Mouse (Mus musculus) lung, embryonic 14.5 days (tissue): ENCODE measurements around the gene Fto. TPM values are rescaled to one million over a fixed set of nuclear protein-coding genes. Genes with fewer than 3 reads are reported as not detected.

Experiments
- ATAC-seq: fragments of 200-750 bp; cut with Nextera tagmentation; 2 replicates; pipeline ENCODE4 v1.8.0; 2017; ENCODE audit warnings: mild to moderate bottlenecking, moderate TSS enrichment, moderate library complexity; ENCODE audit not compliant: insufficient read depth
- DNase-seq: peaks from one replicate; pipeline ENCODE4 v3.0.0-alpha.2; 2015
- H3K27ac ChIP-seq: fragments of 300-500 bp; sonication (generic); 2 replicates; pipeline ENCODE4 v1.5.1; 2014; ENCODE audit warnings: low read depth, mild to moderate bottlenecking, moderate library complexity
- H3K27me3 ChIP-seq: fragments of 300-500 bp; sonication (generic); 2 replicates; pipeline ENCODE4 v1.6.1; 2014; ENCODE audit warnings: low read length, control low read depth; ENCODE audit not compliant: insufficient read depth
- H3K36me3 ChIP-seq: fragments of 300-500 bp; sonication (generic); 2 replicates; pipeline ENCODE4 v1.6.1; 2014; ENCODE audit warnings: control low read depth; ENCODE audit not compliant: insufficient read depth
- H3K4me1 ChIP-seq: fragments of 300-500 bp; sonication (generic); 2 replicates; pipeline ENCODE4 v1.6.1; 2014; ENCODE audit warnings: antibody characterized with exemption, control low read depth; ENCODE audit not compliant: insufficient read depth
- H3K4me2 ChIP-seq: fragments of 300-500 bp; sonication (generic); 2 replicates; pipeline ENCODE4 v1.6.1; 2014; ENCODE audit warnings: mild to moderate bottlenecking
- H3K4me3 ChIP-seq: fragments of 300-500 bp; sonication (generic); 2 replicates; pipeline ENCODE4 v1.5.1; 2014; ENCODE audit warnings: low read depth, low read length
- H3K9ac ChIP-seq: fragments of 300-500 bp; sonication (generic); 2 replicates; pipeline ENCODE4 v1.6.1; 2014
- H3K9me3 ChIP-seq: fragments of 300-500 bp; sonication (generic); 2 replicates; pipeline ENCODE4 v1.6.1; 2016; ENCODE audit warnings: low read depth, low read length, control low read depth
- CTCF ChIP-seq: IDR thresholded peaks from 2 replicates; pipeline ENCODE4 v1.5.1; 2016; ENCODE audit warnings: antibody characterized with exemption, low read depth
- WGBS: fragments of 180-500 bp; shearing (Covaris S2); extraction: QIAGEN DNeasy Blood & Tissue Kit; methylation state at CpG from one replicate; pipeline ENCODE4 v1.1.7; 2014; 5-methylcytosine and 5-hydroxymethylcytosine counted together
- polyA plus RNA-seq: library from polyadenylated mRNA; unstranded; fragments of >200 nt; fragmentation: Nextera tagmentation; extraction: Ambion mirVana; gene quantifications from 2 replicates; pipeline ENCODE4 v1.2.1, GENCODE M21; 2014

The Fto gene
- polyA plus RNA-seq, 1 experiment from 2014 or later, result 104 TPM

DNA sequence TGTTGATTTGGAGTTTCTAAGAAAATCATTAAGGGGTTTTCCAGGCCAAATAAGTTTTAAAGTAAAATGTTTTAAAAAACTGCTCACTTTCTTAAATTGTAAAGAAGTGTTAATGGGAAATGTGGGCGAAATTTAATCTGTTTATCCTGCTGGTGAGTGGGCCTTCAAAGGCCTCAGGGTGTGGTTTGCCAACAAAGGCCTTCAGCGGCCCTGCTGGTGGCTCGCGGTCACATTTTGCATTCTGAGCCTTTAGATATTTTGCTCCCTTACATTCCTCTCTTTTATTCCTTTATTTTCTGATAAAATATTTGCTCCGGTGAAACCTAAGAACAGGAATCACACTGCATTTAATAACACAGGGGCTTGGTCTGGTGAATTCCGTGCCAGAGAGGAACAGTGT, 64.0 kb downstream of the Fto start:
- no peak for TF ChIP-seq CTCF
- Histone ChIP-seq H3K9me3 (no peaks in the 10 kb centered on the region), H3K36me3 (no peaks in the 10 kb centered on the region), H3K4me1 (peaks cover 46% of the 10 kb centered on the region), H3K9ac (no peak overlapping the region), H3K4me2 (no peak overlapping the region), H3K27me3 (no peaks in the 10 kb centered on the region), H3K4me3 (no peak overlapping the region), H3K27ac (no peak overlapping the region)
- WGBS, result 63% methylated on average over 6 of the region's 6 CpGs
- DNase-seq (no peak), ATAC-seq (no peak)

DNA sequence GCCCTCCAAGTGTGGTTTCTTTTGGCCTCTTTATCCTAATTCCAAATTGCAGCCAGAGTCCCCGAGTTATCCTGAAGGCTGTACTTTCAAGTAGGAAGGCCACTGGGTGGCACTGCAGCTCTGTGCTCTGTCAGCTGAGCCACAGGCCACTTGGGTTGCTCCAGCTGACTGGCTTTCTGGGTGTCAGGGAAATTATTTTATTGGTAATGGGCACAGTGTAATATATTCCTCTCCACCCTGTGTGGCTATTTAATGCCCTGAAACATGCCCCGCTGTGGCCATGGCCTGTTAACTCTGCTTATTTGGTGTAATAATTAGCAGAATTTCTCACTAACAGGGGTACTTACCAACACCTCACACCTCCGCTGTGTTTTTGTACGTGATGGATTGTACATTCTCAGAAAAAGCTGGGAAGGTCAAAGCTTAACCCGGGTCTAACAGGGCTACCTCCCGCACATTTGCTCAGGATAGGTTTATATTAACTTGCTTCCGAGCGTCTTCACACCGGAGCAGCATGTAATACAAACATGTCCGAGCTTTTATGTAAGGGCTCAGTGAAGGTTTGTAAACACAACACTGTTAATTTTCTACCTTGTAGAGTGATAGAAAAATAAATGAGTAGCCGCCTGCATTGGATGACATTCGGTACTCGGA, 65.6 kb downstream of the Fto start:
- Histone ChIP-seq H3K9ac (no peak overlapping the region), H3K27ac (no peak overlapping the region), H3K4me3 (no peak overlapping the region), H3K4me1 (peaks cover 43% of the 10 kb centered on the region), H3K4me2 (no peak overlapping the region), H3K36me3 (no peaks in the 10 kb centered on the region), H3K9me3 (no peaks in the 10 kb centered on the region), H3K27me3 (no peaks in the 10 kb centered on the region)
- ATAC-seq (peak; percentile 47; the same call in 1 of the 2 replicates), DNase-seq (peak; percentile 93)
- peak; percentile 84 for TF ChIP-seq CTCF
- 31% methylated on average over 13 of the region's 13 CpGs for WGBS

DNA sequence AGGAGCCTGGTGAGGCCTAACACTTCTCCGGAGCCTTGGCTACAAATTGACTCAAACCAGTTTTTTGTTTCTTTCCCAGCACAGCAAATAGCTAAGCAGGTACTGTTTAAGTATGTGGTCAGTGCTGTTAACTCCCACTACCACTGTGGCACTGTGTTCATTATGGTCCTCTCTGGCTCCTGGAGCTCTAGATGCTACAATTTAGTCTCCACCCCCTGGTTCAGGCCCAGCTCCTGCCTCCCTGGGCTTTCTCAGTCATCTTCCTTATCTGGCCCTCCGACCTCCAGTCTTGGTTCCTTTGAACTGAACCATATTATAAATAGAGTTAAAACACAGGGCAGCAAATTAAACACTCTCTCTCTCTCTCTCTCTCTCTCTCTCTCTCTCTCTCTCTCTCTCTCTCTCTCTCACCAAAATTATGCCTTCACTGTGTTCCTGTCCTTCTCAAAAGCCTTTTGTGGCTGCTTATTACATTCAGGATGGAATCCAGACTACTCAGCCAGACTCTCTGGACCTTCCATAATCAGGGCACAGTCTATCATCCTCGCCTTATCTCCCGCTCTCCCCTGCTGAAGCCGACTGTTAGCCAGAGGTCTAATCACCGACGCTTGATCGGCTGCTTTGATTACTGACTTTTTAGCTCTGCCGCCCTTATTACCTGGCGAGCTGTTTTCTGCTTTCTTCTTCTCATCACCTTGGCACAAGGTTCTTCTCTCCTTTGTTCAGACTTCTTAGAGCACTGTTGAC, 67.6 kb downstream of the Fto start:
- Histone ChIP-seq H3K9ac (no peak overlapping the region), H3K27ac (peak overlapping the region; percentile 81)

DNA sequence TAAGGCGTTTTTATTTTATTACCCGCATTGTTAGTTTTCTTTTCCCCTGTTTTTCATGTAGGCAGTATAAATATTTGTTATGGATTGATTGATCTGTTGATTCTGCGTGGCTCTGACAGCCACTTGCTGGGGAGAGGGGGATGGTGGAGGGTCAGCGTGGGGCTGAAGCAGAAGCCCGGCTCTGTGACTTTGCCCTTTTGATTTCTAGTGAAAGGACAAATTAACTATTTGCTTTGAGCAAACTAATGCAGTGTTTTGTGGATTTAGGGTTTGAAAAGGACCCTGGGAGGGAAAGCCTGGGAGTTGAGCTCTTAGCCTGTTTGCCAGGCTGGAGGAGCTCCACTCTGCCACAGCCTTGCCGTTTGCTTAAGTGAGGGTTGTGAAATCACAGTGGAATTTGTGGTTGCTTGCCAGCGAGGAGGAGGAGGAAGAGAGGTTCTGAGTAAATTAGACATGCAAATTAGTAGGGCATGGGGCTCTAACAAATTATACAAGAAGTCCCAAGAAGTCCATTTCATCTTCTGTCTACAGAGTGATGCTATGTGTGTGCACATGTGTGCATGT, 68.3 kb downstream of the Fto start:
- WGBS, result 9% methylated on average over 7 of the region's 7 CpGs
- peak; percentile 84 for DNase-seq
- Histone ChIP-seq H3K9me3 (no peaks in the 10 kb centered on the region), H3K4me3 (no peak overlapping the region), H3K4me2 (peak overlapping the region; percentile 31), H3K27ac (peak overlapping the region; percentile 81), H3K4me1 (peaks cover 32% of the 10 kb centered on the region), H3K36me3 (no peaks in the 10 kb centered on the region), H3K9ac (no peak overlapping the region), H3K27me3 (no peaks in the 10 kb centered on the region)
- ATAC-seq, result peak; percentile 67
- TF ChIP-seq CTCF, result no peak

More for the DNA sequence above, 67.6 kb downstream of the Fto start:
- no peaks in the 10 kb centered on the region for H3K36me3 ChIP-seq
- ATAC-seq (0 out of 2 replicates have a peak, but pooled peaks have one; percentile 15), DNase-seq (peak; percentile 31)
- H3K27me3 ChIP-seq, result no peaks in the 10 kb centered on the region
- H3K4me2 ChIP-seq, result peak overlapping the region; percentile 31
- TF ChIP-seq CTCF, result no peak
- H3K4me1 ChIP-seq, result peaks cover 38% of the 10 kb centered on the region
- no peak overlapping the region for H3K4me3 ChIP-seq
- 19% methylated on average over 10 of the region's 10 CpGs for WGBS
- H3K9me3 ChIP-seq, result no peaks in the 10 kb centered on the region

DNA sequence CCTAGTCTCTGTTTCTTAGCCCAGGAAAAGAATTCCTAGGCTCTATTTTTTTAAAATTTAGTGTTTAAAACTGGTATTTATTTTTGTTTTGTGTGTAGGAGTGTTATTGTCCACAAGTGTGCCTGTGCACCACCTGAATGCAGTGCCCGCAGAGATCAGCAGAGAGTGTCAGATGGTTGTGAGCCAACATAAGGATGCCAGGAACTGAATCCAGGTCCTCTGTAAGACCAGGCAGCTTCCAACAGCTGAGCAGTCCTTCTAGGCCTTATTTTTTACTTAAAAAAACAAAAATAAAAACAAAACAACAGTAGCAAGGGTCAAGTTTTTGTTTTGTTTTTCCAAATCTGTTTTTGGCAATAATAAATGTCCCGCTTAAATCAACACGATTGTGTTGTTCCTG, 69.9 kb downstream of the Fto start:
- no peak overlapping the region for H3K4me2 ChIP-seq
- WGBS, result 76% methylated on average over 3 of the region's 3 CpGs
- TF ChIP-seq CTCF, result no peak
- ATAC-seq (no peak), DNase-seq (no peak)
- peaks cover 22% of the 10 kb centered on the region for H3K4me1 ChIP-seq
- no peaks in the 10 kb centered on the region for H3K27me3 ChIP-seq
- H3K4me3 ChIP-seq, result no peak overlapping the region
- no peaks in the 10 kb centered on the region for H3K9me3 ChIP-seq
- H3K27ac ChIP-seq, result no peak overlapping the region
- H3K9ac ChIP-seq, result no peak overlapping the region
- H3K36me3 ChIP-seq, result no peaks in the 10 kb centered on the region

DNA sequence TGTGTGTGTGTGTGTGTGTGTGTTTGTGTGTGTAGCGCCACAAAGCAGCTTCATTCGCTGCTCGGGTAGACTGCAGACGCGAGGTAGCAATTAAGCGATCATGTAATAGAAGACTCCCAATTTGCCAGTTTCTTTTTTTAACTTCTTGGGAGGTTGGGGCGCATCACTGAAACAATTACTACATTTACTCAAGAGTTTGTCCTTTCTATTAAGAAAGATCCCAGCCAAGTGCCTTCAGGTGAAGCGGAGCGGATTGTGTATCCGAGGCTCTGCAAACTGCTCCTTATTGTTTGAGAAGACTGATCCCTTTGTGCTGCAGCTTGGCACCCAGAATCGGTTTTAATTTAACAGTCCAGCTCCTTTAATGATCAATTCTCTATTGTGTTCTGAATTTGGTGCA, 70.5 kb downstream of the Fto start:
- peak overlapping the region; percentile 63; the same call in 1 of the 2 replicates for H3K27ac ChIP-seq
- peaks cover 22% of the 10 kb centered on the region for H3K4me1 ChIP-seq

DNA sequence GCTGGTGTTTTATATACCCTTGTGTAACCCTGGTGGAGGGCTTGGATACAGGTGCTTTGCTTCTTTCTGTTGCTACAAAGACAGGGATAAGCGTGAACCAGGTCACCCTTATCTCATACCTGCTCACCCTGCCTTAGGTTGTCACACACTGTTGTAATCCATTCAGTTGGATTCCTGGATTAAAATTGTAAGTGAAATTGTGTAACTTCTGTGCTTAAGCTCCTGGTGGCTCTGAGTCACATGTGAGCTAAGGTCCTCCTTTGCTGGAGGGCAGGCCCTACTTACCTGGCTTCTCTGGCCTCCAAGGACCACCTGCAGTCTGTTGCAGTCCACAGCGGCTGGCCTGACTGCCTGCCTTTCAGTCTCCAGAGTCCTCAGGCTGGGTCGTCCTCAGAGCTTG, 71.1 kb downstream of the Fto start:
- Histone ChIP-seq H3K4me2 (no peak overlapping the region), H3K27ac (peak overlapping the region; percentile 63; the same call in 1 of the 2 replicates), H3K4me1 (peaks cover 20% of the 10 kb centered on the region), H3K27me3 (no peaks in the 10 kb centered on the region), H3K9me3 (no peaks in the 10 kb centered on the region), H3K36me3 (no peaks in the 10 kb centered on the region), H3K4me3 (no peak overlapping the region), H3K9ac (no peak overlapping the region)
- WGBS, result 71% methylated on average over 3 of the region's 3 CpGs
- no peak for ATAC-seq
- DNase-seq, result no peak
- TF ChIP-seq CTCF, result no peak

More for the DNA sequence above, 70.5 kb downstream of the Fto start:
- no peak for TF ChIP-seq CTCF
- no peak for ATAC-seq
- no peaks in the 10 kb centered on the region for H3K27me3 ChIP-seq
- WGBS, result 66% methylated on average over 11 of the region's 11 CpGs
- no peaks in the 10 kb centered on the region for H3K36me3 ChIP-seq
- H3K4me3 ChIP-seq, result no peak overlapping the region
- DNase-seq, result no peak
- no peak overlapping the region for H3K4me2 ChIP-seq
- H3K9me3 ChIP-seq, result no peaks in the 10 kb centered on the region
- H3K9ac ChIP-seq, result no peak overlapping the region
